Mouse (Mus musculus): ENCODE measurements around the gene Arid5b.

Arid5b gene

DNA sequence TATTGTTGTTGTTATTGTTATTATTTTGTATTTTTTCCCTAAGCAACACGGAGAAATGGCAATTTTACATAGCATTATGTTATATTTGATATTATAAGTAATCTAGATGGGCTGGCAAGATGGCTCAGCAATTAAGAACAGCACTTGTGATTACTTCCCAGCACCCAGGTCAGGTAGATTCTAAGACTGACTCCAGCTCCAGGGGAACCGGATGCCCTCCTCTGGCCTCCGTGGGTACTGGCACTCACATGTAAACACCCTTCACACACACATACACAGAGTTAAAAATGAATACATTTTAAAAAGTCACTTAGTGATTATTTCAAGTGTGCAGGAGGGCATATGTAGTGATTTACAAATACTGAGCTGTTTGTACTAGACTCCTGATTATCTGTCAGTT, 190.8 kb downstream of the Arid5b start:
- DNase-seq (ENCODE audit: low spot score) = no peak

- no peak for DNase-seq (ENCODE audit: low spot score)
Measured at GRCm38 (mm10) chr10:68086973-68087372, 191.6 kb downstream of the Arid5b start.

DNA sequence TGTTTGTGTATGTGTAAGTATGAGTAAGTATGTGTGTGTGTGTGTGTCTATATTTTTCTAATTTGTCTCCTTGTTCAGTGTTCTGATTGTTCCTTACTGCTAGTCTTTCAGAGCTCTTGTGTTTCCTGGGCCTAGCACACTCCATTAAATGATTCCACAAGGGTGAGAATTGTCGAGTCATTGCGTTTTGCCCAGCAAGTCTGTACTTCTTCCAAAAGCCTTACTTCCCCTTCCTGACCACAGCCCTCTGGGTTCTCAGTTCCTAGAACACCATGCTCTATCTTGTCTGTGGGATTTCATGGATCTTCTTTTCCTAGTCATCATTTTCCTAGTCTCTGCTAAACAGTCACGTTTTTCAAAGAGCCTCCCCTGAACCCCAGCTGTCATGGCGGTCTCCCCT, 193.0 kb downstream of the Arid5b start:
- DNase-seq (ENCODE audit: low spot score) = no peak

GRCm38 (mm10) chr10:68081712-68082111, 196.8 kb downstream of the Arid5b start:
- DNase-seq (ENCODE audit: low spot score) = no peak

GRCm38 (mm10) chr10:68079910-68080670, 198.4 kb downstream of the Arid5b start:
- no peak for DNase-seq (ENCODE audit: low spot score)

DNA sequence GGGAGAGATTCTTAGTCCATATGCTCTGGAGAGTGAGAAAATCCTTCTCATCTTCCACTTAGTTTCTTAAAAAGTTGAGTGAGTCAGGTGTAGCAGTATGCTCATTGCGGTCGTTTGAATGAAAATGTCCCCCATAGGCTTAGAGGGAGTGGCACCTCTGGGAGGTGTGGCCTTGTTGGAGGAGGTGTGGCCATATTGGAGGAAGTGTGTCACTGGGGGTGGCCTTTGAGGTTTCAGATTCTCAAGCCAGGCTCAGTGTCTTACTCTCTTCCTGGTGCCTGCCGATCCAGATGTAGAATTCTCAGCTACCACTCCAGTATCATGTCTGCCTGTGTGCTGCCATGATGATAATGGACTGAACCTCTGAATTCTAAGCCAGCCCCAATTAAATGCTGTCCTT, 199.8 kb downstream of the Arid5b start:
- no peak for DNase-seq (ENCODE audit: low spot score)

DNA sequence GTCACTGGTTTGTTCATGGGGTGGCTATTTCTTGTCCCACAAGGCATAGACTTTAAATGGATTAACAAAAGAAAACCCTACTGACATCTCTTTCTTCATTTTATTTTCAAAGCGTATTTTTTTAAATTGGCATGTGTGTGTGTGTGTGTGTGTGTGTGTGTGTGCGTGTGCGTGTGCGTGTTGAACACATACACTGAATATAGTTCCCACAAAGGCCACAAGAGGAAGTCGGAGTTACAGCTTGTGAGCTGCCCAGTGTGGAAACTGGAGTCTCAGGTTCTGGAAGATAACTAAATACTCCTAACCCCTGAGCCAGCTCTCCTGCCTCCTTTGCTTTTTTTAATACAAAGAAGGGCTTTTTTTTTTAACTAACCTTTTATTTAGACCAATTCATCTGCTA, 203.4 kb downstream of the Arid5b start:
- DNase-seq (ENCODE audit: low spot score) = no peak

- DNase-seq (ENCODE audit: low spot score) = no peak
Measured at GRCm38 (mm10) chr10:68074291-68074690, 204.2 kb downstream of the Arid5b start.

GRCm38 (mm10) chr10:68072626-68073025, 205.9 kb downstream of the Arid5b start:
- no peak for DNase-seq (ENCODE audit: low spot score)

GRCm38 (mm10) chr10:68071041-68071440, 207.5 kb downstream of the Arid5b start:
- DNase-seq (ENCODE audit: low spot score) = no peak

DNA sequence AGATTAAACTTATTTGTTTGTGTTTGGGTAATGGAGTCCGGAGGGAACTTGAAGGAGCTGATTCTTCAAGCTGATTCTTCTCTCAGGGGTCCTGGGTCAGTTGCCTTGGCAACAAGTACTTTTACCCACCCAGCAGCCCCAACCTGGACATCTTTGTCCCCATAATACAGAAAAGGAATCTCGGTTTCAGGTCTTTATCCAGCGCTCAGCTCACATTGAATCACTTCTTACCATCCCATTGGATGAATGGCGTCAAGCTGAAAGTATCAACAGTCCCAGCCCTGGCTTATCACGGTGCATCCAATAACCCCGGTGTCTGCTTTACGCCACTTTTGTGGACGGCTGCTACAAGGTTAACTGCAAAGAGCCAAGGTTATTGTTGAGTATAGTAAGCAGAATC, 210.1 kb downstream of the Arid5b start:
- DNase-seq (ENCODE audit: low spot score) = no peak

GRCm38 (mm10) chr10:68067961-68068360, 210.6 kb downstream of the Arid5b start:
- DNase-seq (ENCODE audit: low spot score) = no peak

DNA sequence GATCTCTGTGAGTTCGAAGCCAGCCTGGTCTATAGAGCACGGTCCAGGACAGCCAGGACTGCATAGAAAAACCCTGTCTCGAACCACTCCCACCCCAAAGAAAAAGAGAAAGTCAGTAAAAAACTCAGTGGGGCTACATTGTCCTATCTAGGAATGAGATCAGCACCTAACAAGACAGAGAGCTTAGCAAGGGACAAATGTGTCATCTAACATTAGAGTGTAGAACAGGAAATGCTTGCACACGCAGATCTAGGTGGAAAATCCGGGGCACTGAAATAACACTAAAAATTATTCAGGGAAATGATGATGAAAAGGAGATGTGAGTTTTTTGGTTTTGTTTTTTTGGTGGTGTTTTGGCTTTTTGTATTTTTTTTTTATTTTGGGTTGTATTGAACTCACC, 212.4 kb downstream of the Arid5b start:
- DNase-seq (ENCODE audit: low spot score) = no peak

GRCm38 (mm10) chr10:68064571-68064970, 214.0 kb downstream of the Arid5b start:
- DNase-seq (ENCODE audit: low spot score) = no peak

GRCm38 (mm10) chr10:68063806-68064545, 214.6 kb downstream of the Arid5b start:
- DNase-seq (ENCODE audit: low spot score) = no peak

- DNase-seq (ENCODE audit: low spot score) = no peak
Measured at GRCm38 (mm10) chr10:68061249-68061615, 217.3 kb downstream of the Arid5b start.

DNA sequence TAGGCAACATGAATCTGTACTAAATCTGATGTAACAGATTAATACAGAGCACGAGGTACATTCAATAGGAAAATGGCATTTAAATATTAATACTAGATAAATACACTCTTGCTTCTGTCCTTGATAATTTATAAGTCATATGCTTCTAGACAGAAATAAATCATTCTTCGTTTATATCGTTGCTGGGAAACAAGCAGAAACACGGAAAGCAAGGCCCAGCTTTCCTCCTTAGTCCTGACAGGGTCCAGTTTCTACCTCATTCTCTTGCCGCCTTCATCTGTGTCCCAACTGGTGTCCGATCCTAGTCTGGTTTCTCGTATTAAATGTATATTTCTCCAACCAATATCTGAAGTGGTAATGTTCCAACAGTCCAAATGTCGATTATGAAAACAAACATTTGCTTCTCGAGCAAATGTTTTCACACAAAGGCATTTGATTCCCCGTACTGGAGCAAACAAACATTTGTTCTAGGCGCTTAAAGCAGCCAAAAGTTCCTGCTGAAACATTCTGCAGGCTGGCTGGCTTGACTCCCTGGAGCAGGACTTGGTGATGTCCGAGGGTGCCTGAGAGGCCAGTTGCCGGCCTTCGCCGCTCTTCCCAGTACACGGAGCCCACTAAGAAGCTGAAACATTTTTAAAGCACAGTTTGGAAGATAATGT, 217.8 kb downstream of the Arid5b start:
- peak; percentile 24 for DNase-seq (ENCODE audit: low spot score)

GRCm38 (mm10) chr10:68058378-68058777, 220.2 kb downstream of the Arid5b start:
- no peak for DNase-seq (ENCODE audit: low spot score)

GRCm38 (mm10) chr10:68057841-68058240, 220.7 kb downstream of the Arid5b start:
- peak; percentile 90 for DNase-seq (ENCODE audit: low spot score)

- DNase-seq (ENCODE audit: low spot score) = no peak
Measured at GRCm38 (mm10) chr10:68054706-68055105, 223.8 kb downstream of the Arid5b start.

- DNase-seq (ENCODE audit: low spot score) = no peak
Measured at GRCm38 (mm10) chr10:68054131-68054530, 224.4 kb downstream of the Arid5b start.

- DNase-seq (ENCODE audit: low spot score) = no peak
Measured at GRCm38 (mm10) chr10:68052307-68052706, 226.2 kb downstream of the Arid5b start.

- no peak for DNase-seq (ENCODE audit: low spot score)
Measured at GRCm38 (mm10) chr10:68051316-68051933, 227.1 kb downstream of the Arid5b start.
